31 mouse cellular contexts compared by ENCODE assay signal in the genomic region with DNA sequence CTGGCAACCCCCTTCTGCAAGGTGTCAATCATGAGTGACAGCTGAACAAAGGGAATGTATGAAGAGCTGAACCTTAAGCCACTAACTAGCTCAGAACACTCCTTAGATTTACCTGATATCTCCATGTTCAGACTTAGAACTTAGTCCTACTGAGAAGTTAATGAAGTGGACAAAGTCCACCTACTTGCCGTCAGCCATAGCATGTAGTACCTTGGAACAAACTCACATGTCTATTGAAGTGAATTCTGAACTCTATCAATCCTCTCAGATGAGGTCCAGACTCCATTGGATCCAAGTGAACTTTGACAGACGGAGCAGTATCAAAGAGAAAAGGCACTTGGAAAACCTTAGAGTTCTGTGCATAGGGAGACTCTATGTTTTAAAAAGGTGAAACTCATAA.
"Had no signal": no experiment of that assay in that cellular context is flagged by ENCODE, and none has a peak within 500 bp of the region (broad histone marks: within the 10 kb centered on the region; RNA-seq: fewer than 3 reads in every experiment).

No protein-coding gene starts in this region.

- H3K9me3 ChIP-seq: limb, embryonic 10.5 days; limb, embryonic 12.5 days; limb, embryonic 13.5 days; limb, embryonic 15.5 days; liver, embryonic 12.5 days; liver, embryonic 13.5 days; liver, embryonic 15.5 days; lung, embryonic 15.5 days; megakaryocyte, embryonic 14.5 days; midbrain, embryonic 10.5 days; midbrain, embryonic 12.5 days; midbrain, embryonic 13.5 days; midbrain, embryonic 15.5 days; neural tube, embryonic 12.5 days had no signal

- H3K4me1 ChIP-seq: limb, embryonic 10.5 days; limb, embryonic 12.5 days; limb, embryonic 13.5 days; limb, embryonic 15.5 days; liver, embryonic 12.5 days; liver, embryonic 13.5 days; liver, embryonic 15.5 days; lung, embryonic 15.5 days; megakaryocyte, embryonic 14.5 days; midbrain, embryonic 10.5 days; midbrain, embryonic 12.5 days; midbrain, embryonic 13.5 days; midbrain, embryonic 15.5 days; neural tube, embryonic 12.5 days had no signal

- ATAC-seq: liver, embryonic 12.5 days; liver, postnatal 0 days; lung, postnatal 0 days; midbrain, embryonic 13.5 days; midbrain, embryonic 15.5 days; midbrain, embryonic 16.5 days had no signal

- H3K27ac ChIP-seq: limb, embryonic 10.5 days; limb, embryonic 12.5 days; limb, embryonic 13.5 days; limb, embryonic 15.5 days; liver, embryonic 12.5 days; liver, embryonic 13.5 days; liver, embryonic 14.5 days; liver, embryonic 15.5 days; lung, embryonic 15.5 days; macrophage; midbrain, embryonic 10.5 days; midbrain, embryonic 12.5 days; midbrain, embryonic 13.5 days; midbrain, embryonic 15.5 days; neural tube, embryonic 12.5 days had no signal

- H3K4me2 ChIP-seq: limb, embryonic 12.5 days; limb, embryonic 13.5 days; limb, embryonic 15.5 days; liver, embryonic 11.5 days; liver, embryonic 12.5 days; liver, embryonic 13.5 days; liver, embryonic 15.5 days; lung, embryonic 14.5 days; lung, embryonic 15.5 days; midbrain, embryonic 11.5 days; midbrain, embryonic 12.5 days; midbrain, embryonic 13.5 days; midbrain, embryonic 15.5 days; neural tube, embryonic 12.5 days had no signal

- H3K9ac ChIP-seq: limb, embryonic 12.5 days; limb, embryonic 13.5 days; limb, embryonic 15.5 days; liver, embryonic 12.5 days; liver, embryonic 13.5 days; liver, embryonic 14.5 days; liver, embryonic 15.5 days; liver, postnatal 0 days; lung, embryonic 14.5 days; lung, embryonic 15.5 days; midbrain, embryonic 12.5 days; midbrain, embryonic 13.5 days; midbrain, embryonic 15.5 days; neural tube, embryonic 12.5 days had no signal

- H3K4me3 ChIP-seq: limb, embryonic 10.5 days; limb, embryonic 12.5 days; limb, embryonic 13.5 days; limb, embryonic 15.5 days; liver, embryonic 12.5 days; liver, embryonic 13.5 days; liver, embryonic 15.5 days; lung, embryonic 15.5 days; megakaryocyte, embryonic 14.5 days; midbrain, embryonic 10.5 days; midbrain, embryonic 12.5 days; midbrain, embryonic 13.5 days; midbrain, embryonic 15.5 days; myocyte; neural tube, embryonic 12.5 days had no signal

- H3K36me3 ChIP-seq: limb, embryonic 10.5 days; limb, embryonic 12.5 days; limb, embryonic 13.5 days; limb, embryonic 15.5 days; liver, embryonic 12.5 days; liver, embryonic 13.5 days; liver, embryonic 15.5 days; lung, embryonic 15.5 days; midbrain, embryonic 10.5 days; midbrain, embryonic 12.5 days; midbrain, embryonic 13.5 days; midbrain, embryonic 15.5 days; neural tube, embryonic 12.5 days had no signal

- H3K27me3 ChIP-seq: limb, embryonic 12.5 days; limb, embryonic 13.5 days; limb, embryonic 15.5 days; liver, embryonic 12.5 days; liver, embryonic 13.5 days; liver, embryonic 15.5 days; lung, embryonic 15.5 days; megakaryocyte, embryonic 14.5 days; midbrain, embryonic 12.5 days; midbrain, embryonic 13.5 days; midbrain, embryonic 15.5 days; neural tube, embryonic 12.5 days had no signal

- DNase-seq: liver; liver, embryonic 13.5 days; liver, postnatal 0 days; lung, adult 18-20 months; lung, adult 2 months; lung, embryonic 14.5 days; lung, postnatal 10 days; lung, postnatal 14 days; lung, postnatal 36 days; lung, postnatal 4 days; midbrain, embryonic 14.5 days had no signal
